In the genomic region with DNA sequence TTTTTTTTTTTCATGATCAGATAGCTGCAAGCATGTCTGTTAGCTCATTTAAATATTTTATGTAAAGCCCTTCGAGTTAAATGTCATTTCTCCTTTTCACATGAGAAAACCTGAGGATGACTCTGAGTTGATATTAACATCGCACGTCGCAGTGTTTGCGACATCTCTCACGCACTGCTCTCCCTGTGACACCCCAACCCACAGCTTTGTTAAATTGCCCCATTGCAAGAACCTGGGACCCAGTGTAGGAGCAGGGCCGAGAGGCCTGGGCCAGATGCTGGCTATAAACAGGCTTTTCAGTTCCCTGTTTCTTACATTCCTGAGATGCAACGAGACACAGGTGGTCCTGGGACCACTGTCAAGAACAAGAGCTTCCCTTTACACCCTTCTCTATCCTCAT, we compare ENCODE assay signal across 23 mouse cellular contexts. TPM values are rescaled to one million over a fixed set of nuclear protein-coding genes. Genes with fewer than 3 reads are reported as not detected.
"Had no signal": no experiment of that assay in that cellular context is flagged by ENCODE, and none has a peak within 500 bp of the region (broad histone marks: within the 10 kb centered on the region; RNA-seq: fewer than 3 reads in every experiment).

No protein-coding gene starts in this region.

- H3K4me2 ChIP-seq: limb, embryonic 12.5 days; limb, embryonic 15.5 days; liver, embryonic 11.5 days; lung, embryonic 14.5 days; midbrain, embryonic 13.5 days; neural tube, embryonic 13.5 days had no signal

- H3K4me3 ChIP-seq: limb, embryonic 12.5 days; limb, embryonic 15.5 days; megakaryocyte, embryonic 14.5 days; midbrain, embryonic 10.5 days; midbrain, embryonic 13.5 days; myocyte; neural tube, embryonic 13.5 days had no signal

- H3K36me3 ChIP-seq: limb, embryonic 12.5 days; limb, embryonic 15.5 days; midbrain, embryonic 10.5 days; midbrain, embryonic 13.5 days; neural tube, embryonic 13.5 days had no signal

- H3K27ac ChIP-seq: kidney, postnatal 0 days; limb, embryonic 12.5 days; limb, embryonic 15.5 days; liver, embryonic 14.5 days; midbrain, embryonic 10.5 days; midbrain, embryonic 13.5 days; stomach, postnatal 0 days had no signal

- ATAC-seq: liver, postnatal 0 days; midbrain, embryonic 13.5 days; midbrain, embryonic 16.5 days had no signal

- DNase-seq: kidney, adult 2 months; kidney, postnatal 25 days; left cerebral cortex, postnatal 4 days; liver, postnatal 0 days; lung, embryonic 14.5 days; lung, postnatal 10 days; lung, postnatal 36 days; retina, postnatal 1 day; right cerebral cortex, postnatal 25 days; spleen, adult 18-20 months; thymus, postnatal 25 days had no signal

- H3K27me3 ChIP-seq: limb, embryonic 12.5 days; limb, embryonic 15.5 days had no signal

- H3K9ac ChIP-seq: limb, embryonic 12.5 days; limb, embryonic 15.5 days; liver, embryonic 14.5 days; liver, postnatal 0 days; lung, embryonic 14.5 days; midbrain, embryonic 13.5 days; neural tube, embryonic 13.5 days had no signal

- H3K9me3 ChIP-seq: limb, embryonic 12.5 days; limb, embryonic 15.5 days; megakaryocyte, embryonic 14.5 days; midbrain, embryonic 10.5 days; midbrain, embryonic 13.5 days; neural tube, embryonic 13.5 days had no signal

RNA-seq across cellular contexts. Expression of a gene that starts 53.7 kb away (rescaled TPM):
- polyA plus RNA-seq: myocyte had no signal
